Mouse (Mus musculus): ENCODE results near the gene Nol12. TPM values are rescaled to one million over a fixed set of nuclear protein-coding genes. Genes with fewer than 3 reads are reported as not detected.
A peak's percentile ranks its signal among the peaks of the same experiment; 100 is the strongest.

Gene Nol12
- polyA plus RNA-seq, 1 experiment from 2014 or later, result 46.9 TPM

GRCm38 (mm10) chr15:78978875-78979274, 44.1 kb downstream of the Nol12 start:
- peaks cover 20% of the 10 kb centered on the region for H3K4me1 ChIP-seq (ENCODE audit: control insufficient read depth, insufficient read depth, low read length)
- no peaks in the 10 kb centered on the region for H3K9me3 ChIP-seq (replicated peaks; ENCODE audit: control insufficient read depth, low read length)
- ATAC-seq (ENCODE audit: insufficient read depth, low FRiP score), result peak; percentile 23; the same call in 1 of the 2 replicates
- H3K27me3 ChIP-seq (ENCODE audit: control insufficient read depth, insufficient read depth, low read length), result no peaks in the 10 kb centered on the region
- 6% methylated on average over 4 of the region's 4 CpGs for WGBS
- H3K4me2 ChIP-seq (ENCODE audit: low read depth, low read length), result 0 out of 2 replicates have a peak overlapping the region, but pooled peaks have one; percentile 25
- H3K4me3 ChIP-seq (replicated peaks; ENCODE audit: low read length), result no peak overlapping the region
- H3K27ac ChIP-seq (ENCODE audit: low read length), result peak overlapping the region; percentile 81
- peak overlapping the region; percentile 62 for H3K9ac ChIP-seq (ENCODE audit: low read length)
- H3K36me3 ChIP-seq (ENCODE audit: control insufficient read depth, insufficient read depth, low read length), result no peaks in the 10 kb centered on the region

- Histone ChIP-seq H3K9ac (ENCODE audit: low read length) (no peak overlapping the region), H3K27me3 (ENCODE audit: control insufficient read depth, insufficient read depth, low read length) (no peaks in the 10 kb centered on the region), H3K4me3 (replicated peaks; ENCODE audit: low read length) (no peak overlapping the region), H3K27ac (ENCODE audit: low read length) (no peak overlapping the region), H3K4me1 (ENCODE audit: control insufficient read depth, insufficient read depth, low read length) (peaks cover 33% of the 10 kb centered on the region), H3K9me3 (replicated peaks; ENCODE audit: control insufficient read depth, low read length) (no peaks in the 10 kb centered on the region), H3K4me2 (ENCODE audit: low read depth, low read length) (no peak overlapping the region), H3K36me3 (ENCODE audit: control insufficient read depth, insufficient read depth, low read length) (no peaks in the 10 kb centered on the region)
- WGBS, result 87% methylated on average over 4 of the region's 4 CpGs
- no peak for ATAC-seq (ENCODE audit: insufficient read depth, low FRiP score)
Measured at GRCm38 (mm10) chr15:78980084-78980483, 45.4 kb downstream of the Nol12 start.

- Histone ChIP-seq H3K4me1 (ENCODE audit: control insufficient read depth, insufficient read depth, low read length) (peaks cover 44% of the 10 kb centered on the region), H3K4me2 (ENCODE audit: low read depth, low read length) (peak overlapping the region; percentile 83), H3K27ac (ENCODE audit: low read length) (peak overlapping the region; percentile 96), H3K9me3 (replicated peaks; ENCODE audit: control insufficient read depth, low read length) (no peaks in the 10 kb centered on the region), H3K27me3 (ENCODE audit: control insufficient read depth, insufficient read depth, low read length) (no peaks in the 10 kb centered on the region), H3K36me3 (ENCODE audit: control insufficient read depth, insufficient read depth, low read length) (no peaks in the 10 kb centered on the region), H3K9ac (ENCODE audit: low read length) (peak overlapping the region; percentile 93), H3K4me3 (replicated peaks; ENCODE audit: low read length) (peak overlapping the region; percentile 85)
- WGBS, result under 1% methylated on average over 63 of the region's 67 CpGs
- ATAC-seq (ENCODE audit: insufficient read depth, low FRiP score), result peak; percentile 90
Measured at GRCm38 (mm10) chr15:78982658-78983435, 48.1 kb downstream of the Nol12 start.

GRCm38 (mm10) chr15:78983436-78984285, 48.9 kb downstream of the Nol12 start:
- WGBS, result under 1% methylated on average over 21 of the region's 21 CpGs
- H3K4me1 ChIP-seq (ENCODE audit: control insufficient read depth, insufficient read depth, low read length), result peaks cover 50% of the 10 kb centered on the region
- H3K4me2 ChIP-seq (ENCODE audit: low read depth, low read length), result peak overlapping the region; percentile 83
- peak overlapping the region; percentile 96 for H3K27ac ChIP-seq (ENCODE audit: low read length)
- no peaks in the 10 kb centered on the region; the same call in 1 of the 2 replicates for H3K36me3 ChIP-seq (ENCODE audit: control insufficient read depth, insufficient read depth, low read length)
- H3K4me3 ChIP-seq (replicated peaks; ENCODE audit: low read length), result peak overlapping the region; percentile 85
- peak overlapping the region; percentile 93 for H3K9ac ChIP-seq (ENCODE audit: low read length)
- no peaks in the 10 kb centered on the region for H3K27me3 ChIP-seq (ENCODE audit: control insufficient read depth, insufficient read depth, low read length)
- ATAC-seq (ENCODE audit: insufficient read depth, low FRiP score), result peak; percentile 64
- H3K9me3 ChIP-seq (replicated peaks; ENCODE audit: control insufficient read depth, low read length), result no peaks in the 10 kb centered on the region

- Histone ChIP-seq H3K9me3 (replicated peaks; ENCODE audit: control insufficient read depth, low read length) (no peaks in the 10 kb centered on the region), H3K4me3 (replicated peaks; ENCODE audit: low read length) (peak overlapping the region; percentile 85), H3K9ac (ENCODE audit: low read length) (peak overlapping the region; percentile 93; the same call in 1 of the 2 replicates), H3K36me3 (ENCODE audit: control insufficient read depth, insufficient read depth, low read length) (peaks cover 3% of the 10 kb centered on the region; the same call in 1 of the 2 replicates), H3K4me1 (ENCODE audit: control insufficient read depth, insufficient read depth, low read length) (peaks cover 46% of the 10 kb centered on the region), H3K4me2 (ENCODE audit: low read depth, low read length) (peak overlapping the region; percentile 83), H3K27ac (ENCODE audit: low read length) (peak overlapping the region; percentile 96), H3K27me3 (ENCODE audit: control insufficient read depth, insufficient read depth, low read length) (no peaks in the 10 kb centered on the region)
- ATAC-seq (ENCODE audit: insufficient read depth, low FRiP score), result no peak
- WGBS, result 16% methylated on average over 5 of the region's 5 CpGs
Measured at GRCm38 (mm10) chr15:78984286-78984778, 49.6 kb downstream of the Nol12 start.

- WGBS, result 57% methylated on average over 11 of the region's 11 CpGs
- H3K4me3 ChIP-seq (replicated peaks; ENCODE audit: low read length), result no peak overlapping the region
- peaks cover 42% of the 10 kb centered on the region for H3K4me1 ChIP-seq (ENCODE audit: control insufficient read depth, insufficient read depth, low read length)
- no peak overlapping the region for H3K4me2 ChIP-seq (ENCODE audit: low read depth, low read length)
- no peak for ATAC-seq (ENCODE audit: insufficient read depth, low FRiP score)
- peaks cover 12% of the 10 kb centered on the region for H3K36me3 ChIP-seq (ENCODE audit: control insufficient read depth, insufficient read depth, low read length)
- peak overlapping the region; percentile 20; the same call in 1 of the 2 replicates for H3K9ac ChIP-seq (ENCODE audit: low read length)
- no peaks in the 10 kb centered on the region for H3K27me3 ChIP-seq (ENCODE audit: control insufficient read depth, insufficient read depth, low read length)
- H3K9me3 ChIP-seq (replicated peaks; ENCODE audit: control insufficient read depth, low read length), result no peaks in the 10 kb centered on the region
- no peak overlapping the region for H3K27ac ChIP-seq (ENCODE audit: low read length)
Measured at GRCm38 (mm10) chr15:78986536-78987220, 51.9 kb downstream of the Nol12 start.

- no peak overlapping the region for H3K4me3 ChIP-seq (replicated peaks; ENCODE audit: low read length)
- 57% methylated on average over 14 of the region's 14 CpGs for WGBS
- peaks cover 37% of the 10 kb centered on the region for H3K4me1 ChIP-seq (ENCODE audit: control insufficient read depth, insufficient read depth, low read length)
- 0 out of 2 replicates have a peak, but pooled peaks have one; percentile 6 for ATAC-seq (ENCODE audit: insufficient read depth, low FRiP score)
- H3K9me3 ChIP-seq (replicated peaks; ENCODE audit: control insufficient read depth, low read length), result no peaks in the 10 kb centered on the region
- H3K27me3 ChIP-seq (ENCODE audit: control insufficient read depth, insufficient read depth, low read length), result no peaks in the 10 kb centered on the region
- peaks cover 30% of the 10 kb centered on the region for H3K36me3 ChIP-seq (ENCODE audit: control insufficient read depth, insufficient read depth, low read length)
- peak overlapping the region; percentile 61; the same call in 1 of the 2 replicates for H3K27ac ChIP-seq (ENCODE audit: low read length)
- no peak overlapping the region; the same call in 1 of the 2 replicates for H3K9ac ChIP-seq (ENCODE audit: low read length)
- no peak overlapping the region for H3K4me2 ChIP-seq (ENCODE audit: low read depth, low read length)
Measured at GRCm38 (mm10) chr15:78988499-78988971, 53.8 kb downstream of the Nol12 start.

- 90% methylated on average over 14 of the region's 14 CpGs for WGBS
- Histone ChIP-seq H3K9me3 (replicated peaks; ENCODE audit: control insufficient read depth, low read length) (no peaks in the 10 kb centered on the region), H3K4me3 (replicated peaks; ENCODE audit: low read length) (no peak overlapping the region), H3K4me1 (ENCODE audit: control insufficient read depth, insufficient read depth, low read length) (peaks cover 29% of the 10 kb centered on the region), H3K9ac (ENCODE audit: low read length) (no peak overlapping the region), H3K27me3 (ENCODE audit: control insufficient read depth, insufficient read depth, low read length) (no peaks in the 10 kb centered on the region), H3K27ac (ENCODE audit: low read length) (no peak overlapping the region), H3K36me3 (ENCODE audit: control insufficient read depth, insufficient read depth, low read length) (peaks cover 39% of the 10 kb centered on the region), H3K4me2 (ENCODE audit: low read depth, low read length) (no peak overlapping the region)
- no peak for ATAC-seq (ENCODE audit: insufficient read depth, low FRiP score)
Measured at GRCm38 (mm10) chr15:78989152-78990092, 54.7 kb downstream of the Nol12 start.
